Mouse (Mus musculus) lung, postnatal 36 days (tissue): ENCODE results near the gene Egfl7.
A peak's percentile ranks its signal among the peaks of the same experiment; 100 is the strongest.

Source experiments
- DNase-seq: peaks from one replicate; pipeline ENCODE4 v3.0.0; 2022; ENCODE audit warnings: mixed read lengths

The Egfl7 gene

GRCm38 (mm10) chr2:26579714-26580113, at the start of gene Egfl7:
Gene Egfl7, plus strand, starts transcription at chr2:26580014.
- DNase-seq: no peak

GRCm38 (mm10) chr2:26531829-26532228, 48.0 kb upstream of the Egfl7 start:
- DNase-seq: no peak

DNA sequence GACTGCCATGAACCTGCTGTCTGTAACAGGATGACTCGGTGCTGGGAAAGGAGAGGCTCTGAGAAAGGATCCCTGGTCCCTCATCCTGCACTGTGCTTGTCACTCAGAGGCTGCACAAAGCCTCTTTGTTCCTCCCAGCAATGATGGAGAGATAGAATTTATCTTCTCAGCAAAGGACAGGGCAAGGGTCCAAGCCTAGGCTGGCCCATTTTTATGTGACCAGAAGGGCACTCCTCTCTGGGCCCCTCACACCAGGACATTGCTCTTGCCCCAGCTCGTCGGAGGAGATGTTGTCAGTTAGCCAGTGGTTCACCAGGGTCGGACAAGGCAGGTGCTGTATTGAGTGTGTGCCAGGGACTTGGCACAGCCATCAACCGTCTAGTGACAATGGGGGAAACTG, 46.6 kb upstream of the Egfl7 start:
- no peak for DNase-seq

- DNase-seq: no peak
Observed at GRCm38 (mm10) chr2:26534161-26534560, 45.7 kb upstream of the Egfl7 start.

- peak; percentile 91 for DNase-seq
Observed at GRCm38 (mm10) chr2:26534616-26535015, 45.2 kb upstream of the Egfl7 start.

DNA sequence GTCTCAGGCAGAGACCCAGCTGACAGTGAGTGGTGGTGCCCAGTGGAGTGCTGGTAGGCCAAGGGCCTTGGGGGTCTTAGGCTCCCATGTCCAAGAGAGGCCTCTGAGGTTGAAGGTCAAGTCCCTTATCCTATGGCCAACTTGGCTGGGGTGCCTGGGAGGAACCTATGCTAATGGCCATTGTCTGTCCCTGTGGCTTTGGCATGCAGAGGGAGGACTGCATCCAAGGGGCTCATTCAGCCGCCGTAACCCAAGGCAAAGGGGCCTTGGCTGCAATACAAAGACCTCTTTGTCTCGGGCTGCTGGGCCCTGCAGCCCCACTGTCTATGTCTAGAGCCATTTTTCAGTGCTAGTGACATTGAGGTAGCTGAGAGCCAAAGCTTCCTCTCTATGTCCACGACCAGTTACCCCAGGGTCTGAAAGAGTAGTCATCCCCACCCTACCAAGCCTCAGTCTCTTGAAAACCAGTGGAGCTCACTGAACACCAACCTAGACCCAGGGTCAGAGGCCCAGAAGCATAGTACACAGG, 44.2 kb upstream of the Egfl7 start:
- DNase-seq: no peak

GRCm38 (mm10) chr2:26539516-26539915, 40.3 kb upstream of the Egfl7 start:
- no peak for DNase-seq

- no peak for DNase-seq
Observed at GRCm38 (mm10) chr2:26540721-26541120, 39.1 kb upstream of the Egfl7 start.

DNA sequence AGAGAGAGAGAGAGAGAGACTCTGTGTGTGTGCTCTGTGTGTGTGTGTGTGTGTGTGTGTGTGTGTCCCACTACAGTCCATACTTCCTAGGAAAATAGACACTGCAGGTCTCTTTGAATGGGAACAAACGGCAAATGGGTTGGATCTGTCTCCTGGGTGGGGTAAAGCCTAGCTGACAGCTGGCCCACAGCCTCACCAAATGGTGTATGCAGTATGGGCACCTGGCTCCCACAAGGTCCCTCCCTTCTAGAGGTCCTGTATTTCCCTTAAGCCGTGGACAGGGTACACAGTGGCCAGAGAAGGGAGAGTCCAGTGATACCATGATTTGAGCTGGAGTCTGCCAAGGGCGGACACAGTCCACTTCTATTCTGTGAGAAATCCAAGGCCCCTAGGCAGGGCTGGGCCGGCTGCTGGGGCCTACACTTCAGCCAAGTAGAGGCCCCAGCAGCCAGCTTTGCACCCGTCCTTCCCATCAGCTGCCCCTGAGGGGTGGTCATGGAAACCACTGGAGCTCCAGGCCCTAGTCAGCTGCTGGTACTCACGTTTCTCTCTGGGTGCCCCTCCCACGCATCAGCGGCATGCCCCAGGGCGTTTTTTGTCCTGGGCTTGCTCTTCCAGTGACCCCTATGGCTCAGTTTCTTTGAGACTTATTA, 38.4 kb upstream of the Egfl7 start:
- DNase-seq: no peak

GRCm38 (mm10) chr2:26543155-26543554, 36.7 kb upstream of the Egfl7 start:
- DNase-seq: peak; percentile 59

DNA sequence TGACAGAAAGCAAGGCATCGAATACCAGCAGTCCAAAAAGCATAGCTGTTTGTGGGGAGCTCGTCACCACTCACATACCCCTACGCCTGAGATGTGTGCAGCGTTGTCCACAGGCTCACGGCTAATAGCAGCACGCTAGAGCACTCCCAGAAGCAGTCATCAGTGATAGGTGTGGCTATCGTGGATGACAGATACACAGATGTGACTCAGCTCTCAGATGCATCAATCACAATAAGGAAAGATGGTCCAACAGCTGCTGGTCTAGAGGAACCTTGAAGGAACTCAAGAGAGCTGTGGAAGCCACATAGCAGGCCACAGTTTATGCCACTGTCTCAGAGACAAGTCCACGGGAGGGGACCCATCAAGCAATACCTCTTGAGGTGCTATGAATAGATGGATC, 36.0 kb upstream of the Egfl7 start:
- DNase-seq: no peak

- DNase-seq: peak; percentile 69
Observed at GRCm38 (mm10) chr2:26544265-26544664, 35.5 kb upstream of the Egfl7 start.

DNA sequence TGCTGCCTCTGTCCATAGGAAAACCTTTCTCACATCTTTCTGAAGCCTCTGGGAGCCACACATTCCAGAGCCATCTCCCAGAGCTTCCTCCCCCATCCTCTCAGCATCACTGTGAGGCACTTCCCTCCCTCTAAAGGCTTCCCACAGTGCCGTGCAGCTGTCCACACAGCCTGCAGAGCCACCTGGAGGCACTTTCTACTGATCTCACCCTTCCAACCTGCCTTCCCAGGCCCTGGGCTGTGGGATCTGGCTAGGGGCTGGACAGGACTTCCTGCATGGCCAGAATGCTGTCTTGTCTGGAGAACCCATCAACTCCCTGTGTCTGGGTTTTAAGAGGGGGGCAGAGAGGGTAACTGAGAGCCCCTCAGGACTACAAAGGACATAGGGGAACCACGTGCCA, 32.3 kb upstream of the Egfl7 start:
- DNase-seq: no peak

- peak; percentile 72 for DNase-seq
Observed at GRCm38 (mm10) chr2:26549801-26550200, 30.0 kb upstream of the Egfl7 start.

DNA sequence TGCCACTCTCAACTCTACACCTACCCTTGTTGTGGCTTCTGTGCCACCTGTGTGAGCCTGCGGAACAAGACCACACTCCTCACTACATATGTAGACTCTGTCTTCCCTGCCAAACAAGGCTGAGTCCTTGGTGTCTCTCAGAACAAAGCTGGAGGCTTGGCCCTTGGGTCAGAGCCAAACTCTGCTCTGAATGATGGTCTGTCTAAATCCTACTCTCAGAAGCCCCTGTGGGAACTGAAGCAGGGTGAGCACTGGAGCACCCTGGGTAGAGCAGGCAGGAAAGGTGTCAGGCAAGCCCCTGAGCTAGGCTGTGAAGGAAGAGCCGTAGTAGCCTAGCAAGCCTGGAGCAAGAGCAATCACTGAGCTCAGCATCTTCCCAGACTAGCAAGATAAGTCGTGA, 29.6 kb upstream of the Egfl7 start:
- no peak for DNase-seq

GRCm38 (mm10) chr2:26550777-26551176, 29.0 kb upstream of the Egfl7 start:
- DNase-seq: no peak

GRCm38 (mm10) chr2:26551446-26551845, 28.4 kb upstream of the Egfl7 start:
- DNase-seq: no peak

DNA sequence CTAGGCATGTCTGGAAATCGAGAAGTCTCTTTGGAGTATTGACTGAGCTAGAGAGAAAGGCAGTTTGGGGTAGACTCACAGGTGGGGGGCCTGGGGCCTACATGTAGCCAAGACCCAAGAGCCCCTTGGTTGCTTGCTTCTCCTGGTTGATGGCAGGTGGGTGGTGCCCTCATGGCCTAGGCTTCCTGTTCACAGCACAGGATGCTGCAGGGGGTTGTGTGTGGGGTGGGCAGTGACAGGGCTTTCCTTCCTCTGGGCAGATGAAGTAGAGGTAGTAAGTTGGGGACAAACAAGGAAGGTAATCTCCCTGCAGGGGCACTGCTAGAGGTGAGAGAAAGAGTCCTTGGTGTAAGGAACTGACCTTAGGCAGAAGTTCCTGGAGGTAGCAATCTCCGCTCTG, 27.7 kb upstream of the Egfl7 start:
- no peak for DNase-seq

DNA sequence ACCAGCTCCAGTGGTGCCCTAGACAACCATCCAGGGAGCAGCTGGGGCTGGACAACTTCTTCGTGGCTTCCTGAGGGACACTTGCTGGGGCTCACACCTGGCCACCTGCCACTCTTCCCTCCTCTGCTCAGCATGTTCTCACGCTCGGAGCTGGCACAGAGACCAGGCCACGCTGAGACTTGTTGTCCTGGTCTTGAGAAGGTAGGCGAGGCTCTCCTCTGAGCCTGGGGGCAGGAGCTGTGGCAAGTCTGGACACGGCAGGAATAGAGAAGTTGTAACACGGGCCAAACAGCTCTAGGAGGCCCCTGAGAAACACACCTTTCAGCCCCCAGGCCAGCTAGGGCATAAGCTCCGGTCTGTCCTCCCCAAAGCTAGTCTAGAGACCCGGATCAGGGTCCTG, 25.9 kb upstream of the Egfl7 start:
- peak; percentile 61 for DNase-seq

GRCm38 (mm10) chr2:26555076-26555475, 24.7 kb upstream of the Egfl7 start:
- DNase-seq: peak; percentile 86

GRCm38 (mm10) chr2:26556535-26556993, 23.2 kb upstream of the Egfl7 start:
- peak; percentile 76 for DNase-seq

GRCm38 (mm10) chr2:26560506-26560905, 19.3 kb upstream of the Egfl7 start:
- DNase-seq: no peak

DNA sequence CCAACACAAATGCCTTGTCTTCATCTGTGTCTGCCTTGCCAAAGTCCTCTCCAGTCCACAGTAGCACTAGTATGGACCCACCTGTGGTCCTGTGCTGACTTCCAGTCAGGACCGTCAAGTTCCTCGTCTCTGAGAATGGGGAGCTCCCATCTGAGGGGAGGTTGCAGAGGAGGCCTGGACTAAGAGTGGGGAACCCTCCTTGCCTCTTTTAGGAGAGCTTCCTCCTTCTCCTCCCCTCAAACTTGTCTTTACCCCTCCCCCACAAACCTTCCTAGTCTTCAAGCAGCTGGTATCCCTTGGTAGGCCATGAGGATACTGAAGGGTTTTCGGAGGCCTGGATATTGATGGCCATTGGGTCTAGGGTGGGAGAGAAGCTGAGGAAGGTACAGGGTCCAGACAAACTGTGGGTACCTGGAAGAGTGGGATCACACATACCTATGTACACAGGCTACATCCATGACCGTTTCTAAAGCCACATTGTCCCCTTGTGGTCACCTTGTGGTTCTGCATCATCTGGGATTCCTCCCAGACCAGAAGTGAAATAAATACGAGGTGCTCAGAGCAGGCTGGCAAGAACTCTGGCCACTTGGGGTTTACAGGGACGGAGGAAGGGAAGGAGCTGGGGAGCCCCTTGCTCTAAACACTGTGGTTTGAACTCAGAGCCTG, 18.3 kb upstream of the Egfl7 start:
- peak; percentile 78 for DNase-seq

DNA sequence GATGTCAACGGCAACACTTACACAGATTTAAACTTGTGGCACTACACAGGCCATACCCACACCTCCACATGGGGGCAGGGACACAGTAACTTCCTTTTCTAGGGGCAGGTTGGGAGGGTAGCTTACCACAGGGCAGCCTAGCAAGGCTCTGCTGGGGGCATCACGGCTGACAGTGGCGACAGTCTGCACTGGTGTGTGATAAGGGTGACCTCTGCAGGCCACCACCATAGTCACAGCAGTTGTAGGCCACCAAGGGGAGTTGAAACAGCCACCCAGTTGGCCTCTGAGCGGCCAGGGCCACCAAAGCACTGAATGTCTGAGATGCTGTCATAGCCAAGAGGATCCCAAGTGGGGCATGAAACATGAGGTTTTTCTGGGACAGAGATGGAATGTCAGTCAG, 13.6 kb upstream of the Egfl7 start:
- DNase-seq: peak; percentile 82
